Mouse (Mus musculus): Measurements from ENCODE around the gene Nfx1. TPM values are rescaled to one million over a fixed set of nuclear protein-coding genes. Genes with fewer than 3 reads are reported as not detected.

Nfx1 gene
- polyA plus RNA-seq, 1 experiment = 43.0 TPM

Other genes starting within 250 kb of the Nfx1 start
- 12.9 and 17.8 TPM in 2 replicates for gene Dnaja1, start 248.8 kb upstream of the Nfx1 start, polyA plus RNA-seq (2012; rRNA removed)
- 27.0 and 33.2 TPM in 2 replicates for gene Smu1, start 213.0 kb upstream of the Nfx1 start, polyA plus RNA-seq (2012; rRNA removed)
- 38.1 and 66.2 TPM in 2 replicates for gene B4galt1, start 116.9 kb upstream of the Nfx1 start, polyA plus RNA-seq (2012; rRNA removed)
- gene Spink4, start 50.9 kb upstream of the Nfx1 start, polyA plus RNA-seq (2012; rRNA removed) = 10.0 and 20.8 TPM in 2 replicates
- 123 and 165 TPM in 2 replicates for gene Bag1, start 22.6 kb upstream of the Nfx1 start, polyA plus RNA-seq (2012; rRNA removed)
- 26.3 and 35.6 TPM in 2 replicates for gene Chmp5, start 22.5 kb upstream of the Nfx1 start, polyA plus RNA-seq (2012; rRNA removed)
- 65.8 and 90.8 TPM in 2 replicates for gene Aqp7, start 77.2 kb downstream of the Nfx1 start, polyA plus RNA-seq (2012; rRNA removed)
- gene Aqp3, start 127.3 kb downstream of the Nfx1 start, polyA plus RNA-seq (2012; rRNA removed) = 0.31 TPM in 1 of 2 replicates, not detected in the other
- gene Nol6, start 153.5 kb downstream of the Nfx1 start, polyA plus RNA-seq (2012; rRNA removed) = 49.2 and 51.0 TPM in 2 replicates
- 40.4 and 46.0 TPM in 2 replicates for gene Ube2r2, start 164.8 kb downstream of the Nfx1 start, polyA plus RNA-seq (2012; rRNA removed)